Mouse (Mus musculus): ENCODE data around the gene Gm16442.
"Not testable (repeated sequence)": the region's sequence is repeated elsewhere in the genome, so short reads cannot be mapped to it uniquely, and the experiment has no call there.

The Gm16442 gene

DNA sequence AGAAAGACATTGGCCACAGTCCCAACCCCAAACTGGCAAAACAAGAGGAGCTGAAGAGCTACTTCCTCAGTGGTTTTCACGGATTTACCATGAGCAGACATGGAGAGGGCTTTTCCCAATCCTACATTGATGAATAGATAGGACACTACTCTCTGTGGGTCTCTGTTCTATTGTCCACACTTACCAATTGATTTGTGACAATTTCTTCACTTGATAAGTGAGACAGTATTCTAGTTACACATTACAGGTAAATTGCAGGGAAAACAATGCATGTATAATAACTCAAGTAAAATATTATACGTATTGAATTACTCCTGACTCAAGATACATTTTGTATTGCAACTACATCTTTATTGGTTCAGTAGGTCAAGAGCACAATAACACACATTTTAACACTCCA is at the start of gene Gm16442:
Gm16442 (minus strand) TSS at position 101 of the 400 bp plus-strand sequence.
- DNase-seq = not testable (repeated sequence)

DNA sequence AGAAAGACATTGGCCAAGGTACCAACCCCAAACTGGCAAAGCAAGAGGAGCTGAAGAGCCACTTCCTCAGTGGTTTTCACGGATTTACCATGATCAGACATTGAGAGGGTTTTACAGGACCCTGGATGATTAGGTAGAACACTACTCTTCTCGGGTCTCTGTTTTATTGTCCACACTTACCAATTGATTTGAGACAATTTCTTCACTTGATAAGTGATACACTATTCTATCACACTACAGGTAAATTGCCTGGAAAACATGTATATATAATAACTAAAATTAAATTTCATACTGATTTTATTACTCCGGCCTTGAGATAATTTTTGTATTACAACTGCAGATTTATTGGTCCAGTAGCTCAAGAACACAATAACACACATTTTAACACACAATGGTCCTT is 45.9 kb upstream of the Gm16442 start, which contains the start of gene Vmn1r94:
Vmn1r94 (minus strand) TSS at position 101 of the 400 bp plus-strand sequence.
- not testable (repeated sequence) for DNase-seq

DNA sequence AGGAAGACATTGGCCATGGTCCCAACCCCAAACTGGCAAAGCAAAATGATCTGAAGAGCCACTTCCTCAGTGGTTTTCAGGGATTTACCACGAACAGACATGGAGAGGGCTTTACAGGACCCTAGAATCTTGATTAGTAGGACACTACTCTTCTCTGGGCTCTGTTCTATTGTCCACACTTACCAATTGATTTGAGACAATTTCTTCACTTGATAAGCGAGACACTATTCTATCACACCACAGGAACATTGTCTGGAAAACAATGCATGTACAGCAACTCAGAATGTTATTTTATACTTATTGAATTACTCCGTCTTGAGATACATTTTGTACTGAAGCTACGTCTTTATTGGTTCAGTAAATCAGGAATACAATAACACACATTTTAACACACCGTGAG is 16.6 kb upstream of the Gm16442 start, which contains the start of gene Vmn1r93:
Vmn1r93 (minus strand) TSS at position 101 of the 400 bp plus-strand sequence.
- not testable (repeated sequence) for DNase-seq

DNA sequence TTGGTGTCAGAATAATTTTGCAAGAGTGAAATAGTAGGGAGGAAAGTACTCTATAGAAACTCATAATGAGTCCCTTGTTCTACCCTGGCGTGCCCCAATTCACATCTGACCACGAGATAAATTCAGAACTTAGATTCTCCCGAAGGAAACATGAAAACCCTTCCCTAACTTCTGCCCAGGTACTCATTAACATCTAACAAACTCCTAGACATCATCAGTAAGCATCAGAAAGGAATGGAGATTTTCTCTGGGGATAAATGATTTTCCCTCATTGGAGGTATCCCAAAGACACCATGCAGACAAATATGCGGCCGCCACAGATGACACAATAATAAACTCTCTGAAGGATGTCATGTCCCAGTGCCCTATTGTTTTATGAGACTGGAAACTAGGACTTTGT is 23.0 kb downstream of the Gm16442 start, which contains the start of gene Vmn1r91:
Vmn1r91 (plus strand) TSS at position 301 of the 400 bp plus-strand sequence.
- not testable (repeated sequence) for DNase-seq

DNA sequence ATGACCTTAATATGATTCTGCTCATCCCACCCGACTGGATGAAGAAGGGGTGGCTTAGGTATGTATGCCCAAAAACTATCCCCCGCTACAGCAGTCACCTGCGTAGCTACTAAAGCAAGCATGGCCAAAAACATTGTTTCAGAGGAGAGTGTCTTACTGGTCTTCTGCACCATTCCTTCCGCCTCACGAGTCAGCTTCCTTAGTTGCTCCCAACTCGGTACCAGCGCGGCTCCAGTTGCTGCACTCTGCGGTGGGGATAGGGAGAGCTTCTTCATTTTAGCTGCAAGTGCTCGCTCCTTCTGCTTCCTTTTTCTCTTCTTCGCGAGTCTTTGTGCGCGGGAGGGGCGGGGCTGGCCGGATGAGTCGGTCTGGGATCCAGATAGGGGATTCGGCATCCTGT is 44.3 kb downstream of the Gm16442 start:
- not testable (repeated sequence) for DNase-seq
